Comparison of ENCODE assay signal across 25 mouse cellular contexts in the genomic region with DNA sequence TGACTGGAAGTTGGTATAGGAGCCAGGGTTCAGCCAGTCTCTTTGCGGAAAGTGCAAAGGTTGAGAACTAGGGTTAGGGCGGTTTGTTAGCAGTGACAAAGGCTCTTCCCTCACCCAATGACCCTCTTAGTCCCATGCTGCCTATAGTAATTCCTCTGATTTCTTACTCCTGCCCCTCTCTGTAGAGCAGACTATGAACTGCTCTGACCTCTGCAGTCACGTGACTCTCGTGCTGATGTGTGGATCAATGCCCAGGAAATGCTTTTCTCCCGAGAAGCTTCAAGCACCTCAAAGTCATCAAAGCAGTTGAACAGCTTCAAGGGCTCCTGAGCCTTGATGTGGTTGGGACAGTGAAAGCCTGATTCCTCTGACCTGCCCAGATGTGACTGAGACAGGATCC. TPM values are rescaled to one million over a fixed set of nuclear protein-coding genes. Genes with fewer than 3 reads are reported as not detected.
A peak's percentile ranks its signal among the peaks of the same experiment; 100 is the strongest.
DNase-seq lines count a peak whose midpoint lies in the region; ATAC-seq and TF ChIP-seq lines count a peak whose summit lies in the region.
"Had no signal": no experiment of that assay in that cellular context is flagged by ENCODE, and none has a peak within 500 bp of the region (broad histone marks: within the 10 kb centered on the region; RNA-seq: fewer than 3 reads in every experiment).

No protein-coding gene starts in this region.

- H3K79me3 ChIP-seq in C2C12 (ENCODE audit: low read depth): no peaks in the 10 kb centered on the region

- no peak overlapping the region for H3K4me2 ChIP-seq in lung, embryonic 16.5 days (ENCODE audit: low read depth, low read length)
- H3K4me2 ChIP-seq in intestine, embryonic 16.5 days (ENCODE audit: low read depth, low read length): no peak overlapping the region
- H3K4me2 ChIP-seq: embryonic facial prominence, embryonic 13.5 days; forebrain, embryonic 15.5 days; heart, embryonic 12.5 days; liver, embryonic 11.5 days; lung, embryonic 14.5 days; midbrain, embryonic 12.5 days; neural tube, embryonic 12.5 days had no signal

- peaks cover 3% of the 10 kb centered on the region; the same call in 1 of the 2 replicates for H3K4me1 ChIP-seq in lung, embryonic 16.5 days (replicated peaks; ENCODE audit: control insufficient read depth, insufficient read depth, low read length)
- H3K4me1 ChIP-seq in ES-E14 (ENCODE audit: control insufficient read depth in 2 of 2, insufficient read depth in 2 of 2, low read length in 2 of 2, poor library complexity in 1 of 2): no peaks in the 10 kb centered on the region
- peaks cover 9% of the 10 kb centered on the region; the same call in 1 of the 2 replicates for H3K4me1 ChIP-seq in intestine, embryonic 16.5 days (ENCODE audit: control insufficient read depth, insufficient read depth, low read length)
- H3K4me1 ChIP-seq: forebrain, embryonic 15.5 days; midbrain, embryonic 12.5 days; neural tube, embryonic 12.5 days had no signal

- H3ac ChIP-seq in C2C12 (ENCODE audit: control insufficient read depth, insufficient read length, low read depth): no peak overlapping the region

- no peak for DNase-seq in lung, postnatal 4 days
- DNase-seq in ES-E14 (ENCODE audit: low read depth, low spot score): peak; percentile 9
- DNase-seq in kidney, postnatal 36 days: no peak
- no peak for DNase-seq in ovary, postnatal 36 days (ENCODE audit: low spot score)
- DNase-seq in layer of hippocampus, adult 2 months (ENCODE audit: low spot score in 2 of 2): no peak
- DNase-seq: cerebellum, adult 11-12 months; cerebellum, postnatal 14 days; gastrocnemius, postnatal 10 days; heart, adult 18-20 months; heart, postnatal 10 days; kidney, adult 18-20 months; retina, postnatal 1 day; right cerebral cortex, postnatal 25 days; spleen, adult 18-20 months had no signal

- 42% methylated on average over 5 of the region's 5 CpGs for WGBS in lung, embryonic 16.5 days
- WGBS in intestine, embryonic 16.5 days: 53% methylated on average over 5 of the region's 5 CpGs

- no peaks in the 10 kb centered on the region for H3K36me3 ChIP-seq in lung, embryonic 16.5 days (ENCODE audit: control insufficient read depth, insufficient read depth, low read length)
- H3K36me3 ChIP-seq in C2C12 (ENCODE audit: control insufficient read depth, insufficient read depth) (no peaks in the 10 kb centered on the region), ES-E14 (ENCODE audit: control insufficient read depth, insufficient read depth, low read length, poor library complexity, severe bottlenecking) (no peaks in the 10 kb centered on the region)
- no peaks in the 10 kb centered on the region for H3K36me3 ChIP-seq in intestine, embryonic 16.5 days (ENCODE audit: control insufficient read depth, insufficient read depth, low read length)
- H3K36me3 ChIP-seq: embryonic facial prominence, embryonic 13.5 days; forebrain, embryonic 15.5 days; heart, embryonic 12.5 days; midbrain, embryonic 12.5 days; neural tube, embryonic 12.5 days had no signal

- no peaks in the 10 kb centered on the region for H3K9me3 ChIP-seq in lung, embryonic 16.5 days (ENCODE audit: control insufficient read depth, low read length)
- H3K9me3 ChIP-seq in ES-E14 (ENCODE audit: control insufficient read depth, insufficient read depth, low read depth, low read length): no peaks in the 10 kb centered on the region
- H3K9me3 ChIP-seq in intestine, embryonic 16.5 days (ENCODE audit: control insufficient read depth, low read length): no peaks in the 10 kb centered on the region
- H3K9me3 ChIP-seq: embryonic facial prominence, embryonic 13.5 days; forebrain, embryonic 15.5 days; heart, embryonic 12.5 days; midbrain, embryonic 12.5 days; neural tube, embryonic 12.5 days had no signal

- H3K4me3 ChIP-seq in lung, embryonic 16.5 days (ENCODE audit: low read length): no peak overlapping the region
- H3K4me3 ChIP-seq in C2C12 (ENCODE audit: insufficient read depth, poor library complexity, severe bottlenecking) (no peak overlapping the region), ES-E14 (ENCODE audit: insufficient read depth in 1 of 2, low read depth in 1 of 2, low read length in 2 of 2, poor library complexity in 1 of 2, severe bottlenecking in 1 of 2) (no peak overlapping the region)
- H3K4me3 ChIP-seq in intestine, embryonic 16.5 days (ENCODE audit: low read length): no peak overlapping the region
- no peak overlapping the region for H3K4me3 ChIP-seq in layer of hippocampus, adult 2 months
- H3K4me3 ChIP-seq: embryonic facial prominence, embryonic 13.5 days; forebrain, embryonic 15.5 days; heart, embryonic 12.5 days; midbrain, embryonic 12.5 days; neural tube, embryonic 12.5 days had no signal

- no peak for TF ChIP-seq CTCF in C2C12 (IDR thresholded peaks at IDR 0.05; ENCODE audit: control insufficient read depth, insufficient read depth, insufficient read length)
- TF ChIP-seq CTCF in layer of hippocampus, adult 2 months (conservative IDR thresholded peaks at IDR 0.05): no peak

- in situ Hi-C loops in ES-E14 (cut with MboI; ENCODE audit: low sequenced_read_pairs in 2 of 2, unreplicated experiment in 2 of 2): no loop called here

- no peaks in the 10 kb centered on the region for H3K79me2 ChIP-seq in C2C12 (ENCODE audit: control insufficient read depth, insufficient read depth)

- no peak overlapping the region for H3K9ac ChIP-seq in lung, embryonic 16.5 days (ENCODE audit: low read length)
- H3K9ac ChIP-seq in ES-E14 (ENCODE audit: insufficient read depth, low read depth, low read length, poor library complexity, severe bottlenecking): no peak overlapping the region
- no peak overlapping the region for H3K9ac ChIP-seq in intestine, embryonic 16.5 days (ENCODE audit: low read depth, low read length)
- H3K9ac ChIP-seq: embryonic facial prominence, embryonic 13.5 days; forebrain, embryonic 15.5 days; heart, embryonic 12.5 days; lung, embryonic 14.5 days; midbrain, embryonic 12.5 days; neural tube, embryonic 12.5 days had no signal

- no peak for ATAC-seq in lung, embryonic 16.5 days (ENCODE audit: low read depth)
- peak; percentile 24; the same call in 1 of the 2 replicates for ATAC-seq in intestine, embryonic 16.5 days
- ATAC-seq: forebrain, embryonic 15.5 days; hindbrain, postnatal 0 days had no signal

- H3K27me3 ChIP-seq in lung, embryonic 16.5 days (ENCODE audit: control insufficient read depth, insufficient read depth, low read depth, low read length): no peaks in the 10 kb centered on the region
- peaks cover 5% of the 10 kb centered on the region for H3K27me3 ChIP-seq in C2C12 (ENCODE audit: control insufficient read depth, insufficient read depth, insufficient read length)
- no peaks in the 10 kb centered on the region for H3K27me3 ChIP-seq in intestine, embryonic 16.5 days (replicated peaks; ENCODE audit: control insufficient read depth, insufficient read depth, low read length)
- H3K27me3 ChIP-seq: embryonic facial prominence, embryonic 13.5 days; forebrain, embryonic 15.5 days; midbrain, embryonic 12.5 days; neural tube, embryonic 12.5 days had no signal

- peak overlapping the region; percentile 35 for H3K27ac ChIP-seq in lung, embryonic 16.5 days (ENCODE audit: low read length)
- no peak overlapping the region for H3K27ac ChIP-seq in ES-E14 (ENCODE audit: insufficient read depth, low read depth, low read length, poor library complexity, severe bottlenecking)
- H3K27ac ChIP-seq in intestine, embryonic 16.5 days (ENCODE audit: low read length): peak overlapping the region; percentile 61; the same call in 1 of the 2 replicates
- H3K27ac ChIP-seq in layer of hippocampus, adult 2 months: no peak overlapping the region
- H3K27ac ChIP-seq: embryonic facial prominence, embryonic 13.5 days; forebrain, embryonic 15.5 days; hindbrain, postnatal 0 days; midbrain, embryonic 12.5 days; neural tube, embryonic 12.5 days had no signal

TF ChIP-seq in C2C12, 6 proteins besides CTCF, POLR2A, EP300 and RAD21:
- peak; percentile 48 for TF ChIP-seq USF1 (IDR thresholded peaks at IDR 0.05; ENCODE audit: low read depth)
- TF ChIP-seq FOSL1 (IDR thresholded peaks at IDR 0.05; ENCODE audit: insufficient read depth, low read length, poor library complexity, severe bottlenecking): no peak
- no peak for TF ChIP-seq MYOD1 (IDR thresholded peaks at IDR 0.05; ENCODE audit: control insufficient read depth, insufficient read length, low read depth)
- TF ChIP-seq CEBPB (IDR thresholded peaks at IDR 0.05; ENCODE audit: low read depth): no peak
- no peak for TF ChIP-seq MAX (IDR thresholded peaks at IDR 0.05)
- TF ChIP-seq MYOG (IDR thresholded peaks at IDR 0.05; ENCODE audit: control insufficient read depth, extremely low read depth, insufficient read length): no peak

TF ChIP-seq in ES-E14, 5 proteins besides CTCF, POLR2A, EP300 and RAD21:
- no peak for TF ChIP-seq MAFK (IDR thresholded peaks at IDR 0.05; ENCODE audit: insufficient read depth, low read depth, low read length)
- no peak for TF ChIP-seq CHD2 (IDR thresholded peaks at IDR 0.05; ENCODE audit: low read depth, low read length)
- no peak for TF ChIP-seq HCFC1 (IDR thresholded peaks at IDR 0.05; ENCODE audit: borderline replicate concordance, insufficient read depth, low read length)
- TF ChIP-seq ZC3H11A (IDR thresholded peaks at IDR 0.05; ENCODE audit: borderline replicate concordance, low read depth, low read length): no peak
- no peak for TF ChIP-seq ZNF384 (IDR thresholded peaks at IDR 0.05; ENCODE audit: low read depth, low read length)

RNA-seq across cellular contexts. Expression of gene St6galnac3, which starts 57.5 kb away (rescaled TPM):
- 28.4 and 33.8 TPM in 2 replicates for polyA plus RNA-seq in lung, embryonic 16.5 days (2015; fragmentation: Nextera tagmentation; extraction: Ambion mirVana)
- polyA plus RNA-seq in C2C12 (2012; fragmentation: generic; extraction: Trizol): not detected
- total RNA-seq in ES-E14 (2012; rRNA removed): 3.8 and 5.7 TPM in 2 replicates
- 26.9 and 31.0 TPM in 2 replicates for polyA plus RNA-seq in intestine, embryonic 16.5 days (2015; fragmentation: Nextera tagmentation; extraction: Ambion mirVana)
- 10 to 100 TPM; 25.9 to 27.4 TPM for total RNA-seq in layer of hippocampus, adult 2 months (2021)

Comparison
In these comparisons a context has a peak if more than half of its experiments do, and no peak if none do; other contexts are left out.
1. H3K27ac ChIP-seq: peak in lung, embryonic 16.5 days (single experiment) and intestine, embryonic 16.5 days (single experiment); none in ES-E14 (single experiment) and layer of hippocampus, adult 2 months (single experiment).
2. RNA of gene St6galnac3, which starts 57.5 kb away (polyA plus RNA-seq): 26.9 to 31.0 TPM in intestine, embryonic 16.5 days and 28.4 to 33.8 TPM in lung, embryonic 16.5 days; not detected in C2C12 (single experiment); every median in the first group is over 10 times any median in the second.